Mouse (Mus musculus): ENCODE data around the gene Sept7.

DNA sequence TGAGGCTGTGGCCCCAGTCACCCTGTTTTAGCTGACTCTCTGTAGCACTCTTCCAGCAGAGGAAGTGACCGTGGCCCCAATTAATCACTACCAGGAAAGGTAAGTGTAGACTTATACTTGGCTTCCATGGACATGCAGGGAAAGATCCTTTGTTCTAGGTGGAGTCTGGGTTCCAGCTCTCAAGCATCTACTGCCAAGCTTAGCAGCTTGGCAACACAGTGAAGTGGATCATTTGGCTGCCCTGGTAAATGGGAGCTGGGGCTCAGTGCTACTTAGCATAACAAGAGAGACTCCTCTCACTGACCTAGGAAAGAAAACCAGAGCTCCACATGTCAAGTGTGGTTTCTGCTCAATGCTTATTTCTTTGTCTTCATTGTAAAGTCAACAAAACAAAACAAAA is 101.5 kb downstream of the Sept7 start:
- TF ChIP-seq CTCF (IDR thresholded peaks at IDR 0.05) (no peak), EP300 (IDR thresholded peaks at IDR 0.05) (no peak)
